Mouse (Mus musculus) liver, postnatal 0 days (tissue): ENCODE measurements around the gene Cdk5rap1. TPM values are rescaled to one million over a fixed set of nuclear protein-coding genes. Genes with fewer than 3 reads are reported as not detected.
"Not testable (repeated sequence)": the region's sequence is repeated elsewhere in the genome, so short reads cannot be mapped to it uniquely, and the experiment has no call there.

ENCODE experiments used
- ATAC-seq: fragments of 200-750 bp; cut with Nextera tagmentation; 2 replicates; pipeline ENCODE4 v1.8.0; 2017; ENCODE audit warnings: mild to moderate bottlenecking, moderate library complexity
- DNase-seq: peaks from one replicate; pipeline ENCODE4 v3.0.0-alpha.2; 2016
- H3K27ac ChIP-seq: fragments of 300-500 bp; sonication (generic); 2 replicates; pipeline ENCODE4 v1.5.1; 2014; ENCODE audit warnings: antibody characterized with exemption, moderate library complexity, mild to moderate bottlenecking, low read depth
- H3K27me3 ChIP-seq: fragments of 300-500 bp; sonication (generic); 2 replicates; pipeline ENCODE4 v1.6.1; 2014; ENCODE audit warnings: low read length, control low read depth, mixed read lengths; ENCODE audit not compliant: insufficient read depth
- H3K36me3 ChIP-seq: fragments of 300-500 bp; sonication (generic); replicated peaks from 2 replicates; pipeline ENCODE4 v1.6.1; 2014; ENCODE audit warnings: mild to moderate bottlenecking, control low read depth, low read length, moderate library complexity, mixed read lengths; ENCODE audit not compliant: insufficient read depth
- H3K4me1 ChIP-seq: fragments of 300-500 bp; sonication (generic); 2 replicates; pipeline ENCODE4 v1.6.1; 2014; ENCODE audit warnings: antibody characterized with exemption, mild to moderate bottlenecking, control low read depth; ENCODE audit not compliant: insufficient read depth
- H3K4me2 ChIP-seq: fragments of 300-500 bp; sonication (generic); 2 replicates; pipeline ENCODE4 v1.6.1; 2014; ENCODE audit warnings: low read depth, mild to moderate bottlenecking, low read length, moderate library complexity, mixed read lengths
- H3K4me3 ChIP-seq: fragments of 300-500 bp; sonication (generic); 2 replicates; pipeline ENCODE4 v1.5.1; 2014; ENCODE audit warnings: low read depth, low read length
- H3K9ac ChIP-seq: fragments of 300-500 bp; sonication (generic); replicated peaks from 2 replicates; pipeline ENCODE4 v1.6.1; 2014; ENCODE audit warnings: mild to moderate bottlenecking, moderate library complexity
- H3K9me3 ChIP-seq: fragments of 300-500 bp; sonication (generic); 2 replicates; pipeline ENCODE4 v1.6.1; 2016; ENCODE audit warnings: mild to moderate bottlenecking, control low read depth, low read length, mixed read lengths
- CTCF ChIP-seq: sonication (generic); IDR thresholded peaks from 2 replicates; pipeline ENCODE4 v1.5.1; 2016; ENCODE audit warnings: antibody characterized with exemption, low read depth
- EP300 ChIP-seq: IDR thresholded peaks from 2 replicates; pipeline ENCODE4 v1.6.1; 2016; ENCODE audit warnings: antibody characterized with exemption, low read depth, mild to moderate bottlenecking
- WGBS: fragments of 180-500 bp; shearing (Covaris S2); extraction: QIAGEN DNeasy Blood & Tissue Kit; methylation state at CpG from one replicate; pipeline ENCODE4 v1.1.7; 2014; ENCODE audit not compliant: insufficient replicate concordance; 5-methylcytosine and 5-hydroxymethylcytosine counted together
- polyA plus RNA-seq: library from polyadenylated mRNA; unstranded; fragments of >200 nt; fragmentation: Nextera tagmentation; extraction: Ambion mirVana; gene quantifications from 2 replicates; pipeline ENCODE4 v1.2.1, GENCODE M21; 2015

The Cdk5rap1 gene
- polyA plus RNA-seq, 1 experiment from 2014 or later = 5.1 TPM

- ATAC-seq = no peak
- no peak for TF ChIP-seq CTCF
- TF ChIP-seq EP300 = no peak
- WGBS = 90% methylated on average over 1 of the region's 1 CpGs
These were observed 5.3 kb downstream of the Cdk5rap1 start for GRCm38 (mm10) chr2:154367510-154367909.

GRCm38 (mm10) chr2:154354000-154354425 lies 18.8 kb downstream of the Cdk5rap1 start:
- H3K4me1 ChIP-seq, H3K27me3 ChIP-seq, H3K9me3 ChIP-seq: not testable (repeated sequence)
- WGBS = 77% methylated on average over 14 of the region's 19 CpGs
- peak overlapping the region; percentile 69 for H3K9ac ChIP-seq
- peak overlapping the region; percentile 54 for H3K4me3 ChIP-seq
- DNase-seq (peak; percentile 36), ATAC-seq (peak; percentile 83)
- peaks cover 21% of the 10 kb centered on the region for H3K36me3 ChIP-seq
- 0 out of 2 replicates have a peak, but pooled peaks have one; percentile 21 for TF ChIP-seq CTCF
- H3K4me2 ChIP-seq = peak overlapping the region; percentile 43
- H3K27ac ChIP-seq = peak overlapping the region; percentile 88

More at GRCm38 (mm10) chr2:154367510-154367909, 5.3 kb downstream of the Cdk5rap1 start:
- H3K9ac ChIP-seq = no peak overlapping the region
- no peak overlapping the region for H3K4me3 ChIP-seq
- H3K27ac ChIP-seq = no peak overlapping the region
- peaks cover 2% of the 10 kb centered on the region; the same call in 1 of the 2 replicates for H3K4me1 ChIP-seq
- no peaks in the 10 kb centered on the region for H3K27me3 ChIP-seq
- no peak overlapping the region for H3K4me2 ChIP-seq
- H3K9me3 ChIP-seq = no peaks in the 10 kb centered on the region
- peaks cover 25% of the 10 kb centered on the region for H3K36me3 ChIP-seq
- DNase-seq = no peak

GRCm38 (mm10) chr2:154348152-154348551 lies 24.7 kb downstream of the Cdk5rap1 start:
- Histone ChIP-seq H3K27me3 (no peaks in the 10 kb centered on the region), H3K9me3 (no peaks in the 10 kb centered on the region), H3K27ac (peak overlapping the region; percentile 87), H3K4me2 (no peak overlapping the region), H3K9ac (no peak overlapping the region), H3K36me3 (peaks cover 34% of the 10 kb centered on the region), H3K4me3 (no peak overlapping the region), H3K4me1 (no peaks in the 10 kb centered on the region)
- WGBS = 65% methylated on average over 3 of the region's 3 CpGs
- ATAC-seq = peak; percentile 91
- DNase-seq = peak; percentile 25
- TF ChIP-seq EP300 (0 out of 2 replicates have a peak, but pooled peaks have one; percentile 59), CTCF (no peak)

- TF ChIP-seq EP300 (no peak), CTCF (no peak)
- Histone ChIP-seq H3K36me3 (peaks cover 40% of the 10 kb centered on the region), H3K4me1 (no peaks in the 10 kb centered on the region), H3K9me3 (no peaks in the 10 kb centered on the region), H3K4me3 (no peak overlapping the region), H3K27me3 (no peaks in the 10 kb centered on the region), H3K9ac (no peak overlapping the region), H3K4me2 (no peak overlapping the region), H3K27ac (no peak overlapping the region)
- 63% methylated on average over 2 of the region's 2 CpGs for WGBS
- DNase-seq = no peak
- ATAC-seq = no peak
These were observed 33.5 kb downstream of the Cdk5rap1 start for GRCm38 (mm10) chr2:154339356-154339755.

GRCm38 (mm10) chr2:154338161-154338560 lies 34.6 kb downstream of the Cdk5rap1 start:
- H3K27me3 ChIP-seq = no peaks in the 10 kb centered on the region
- H3K36me3 ChIP-seq = peaks cover 40% of the 10 kb centered on the region
- 80% methylated on average over 1 of the region's 1 CpGs for WGBS
- ATAC-seq = no peak
- no peaks in the 10 kb centered on the region for H3K4me1 ChIP-seq
- TF ChIP-seq CTCF (no peak), EP300 (no peak)
- DNase-seq = no peak
- no peak overlapping the region for H3K4me2 ChIP-seq
- H3K4me3 ChIP-seq = no peak overlapping the region
- no peak overlapping the region for H3K9ac ChIP-seq
- no peak overlapping the region for H3K27ac ChIP-seq
- no peaks in the 10 kb centered on the region for H3K9me3 ChIP-seq

GRCm38 (mm10) chr2:154335572-154335971 lies 37.2 kb downstream of the Cdk5rap1 start:
- no peak for TF ChIP-seq EP300
- no peak for TF ChIP-seq CTCF
- no peak for ATAC-seq

More at GRCm38 (mm10) chr2:154335572-154335971, 37.2 kb downstream of the Cdk5rap1 start:
- no peaks in the 10 kb centered on the region for H3K9me3 ChIP-seq
- no peaks in the 10 kb centered on the region for H3K27me3 ChIP-seq
- no peaks in the 10 kb centered on the region for H3K4me1 ChIP-seq
- H3K9ac ChIP-seq = no peak overlapping the region
- 87% methylated on average over 4 of the region's 4 CpGs for WGBS
- H3K4me2 ChIP-seq = no peak overlapping the region
- H3K4me3 ChIP-seq = no peak overlapping the region
- peaks cover 19% of the 10 kb centered on the region for H3K36me3 ChIP-seq
- DNase-seq = no peak
- H3K27ac ChIP-seq = no peak overlapping the region
